Mouse (Mus musculus): ENCODE data around the gene Gna11.

- no peak for TF ChIP-seq FLI1 (IDR thresholded peaks at IDR 0.05; ENCODE audit: low read length)
- no peak for TF ChIP-seq GATA1 (IDR thresholded peaks at IDR 0.05; ENCODE audit: borderline replicate concordance, low read length)
These were observed at the start of gene Gna11 for GRCm38 (mm10) chr10:81545161-81545747.

Data from megakaryocyte, embryonic 14.5 days (primary cell).